Mouse (Mus musculus): ENCODE data around the gene Angel1.

GRCm38 (mm10) chr12:86690700-86691485, 35.4 kb downstream of the Angel1 start:
- TF ChIP-seq POLR2A (IDR thresholded peaks at IDR 0.05; ENCODE audit: extremely low read depth, insufficient read depth, low read length): no peak
- no peak for TF ChIP-seq CTCF (IDR thresholded peaks at IDR 0.05; ENCODE audit: low read depth, low read length)

All from liver, adult 2 months (tissue).